Mouse (Mus musculus): ENCODE measurements at regions not wholly inside any gene's neighbourhood (a gene's known extent, or its start where the extent isn't known, plus 50 kb on each side); places are given as distances from the start of the nearest gene placed in this dataset.
A peak's percentile ranks its signal among the peaks of the same experiment; 100 is the strongest.

GRCm38 (mm10) chr5:106191141-106191540 lies 266.8 kb downstream of the Barhl2 start:
- WGBS: 83% methylated on average over 11 of the region's 11 CpGs
- peaks cover 4% of the 10 kb centered on the region; the same call in 1 of the 2 replicates for H3K9me3 ChIP-seq
- H3K27ac ChIP-seq (replicated peaks): no peak overlapping the region
- H3K9ac ChIP-seq: no peak overlapping the region
- no peak overlapping the region for H3K4me2 ChIP-seq
- no peak overlapping the region for H3K4me3 ChIP-seq
- ATAC-seq (ENCODE audit: extremely low read depth, insufficient number of reproducible peaks, low FRiP score, low TSS enrichment): no peak
- no peaks in the 10 kb centered on the region for H3K36me3 ChIP-seq
- H3K4me1 ChIP-seq: no peaks in the 10 kb centered on the region
- no peaks in the 10 kb centered on the region for H3K27me3 ChIP-seq (replicated peaks)

- Histone ChIP-seq H3K27me3 (replicated peaks) (no peaks in the 10 kb centered on the region; the same call in 1 of the 2 replicates), H3K4me2 (no peak overlapping the region), H3K36me3 (no peaks in the 10 kb centered on the region), H3K4me3 (no peak overlapping the region), H3K27ac (replicated peaks) (no peak overlapping the region), H3K9ac (no peak overlapping the region), H3K4me1 (no peaks in the 10 kb centered on the region), H3K9me3 (no peaks in the 10 kb centered on the region)
- 85% methylated on average over 23 of the region's 23 CpGs for WGBS
- no peak for ATAC-seq (ENCODE audit: extremely low read depth, insufficient number of reproducible peaks, low FRiP score, low TSS enrichment)
Measured at GRCm38 (mm10) chr5:106181726-106182125, 276.2 kb downstream of the Barhl2 start.

GRCm38 (mm10) chr5:106172162-106172561 lies 285.8 kb downstream of the Barhl2 start:
- 12% methylated on average over 3 of the region's 3 CpGs for WGBS
- no peak overlapping the region for H3K27ac ChIP-seq (replicated peaks)
- ATAC-seq (ENCODE audit: extremely low read depth, insufficient number of reproducible peaks, low FRiP score, low TSS enrichment): no peak
- no peaks in the 10 kb centered on the region for H3K27me3 ChIP-seq (replicated peaks)
- H3K36me3 ChIP-seq: no peaks in the 10 kb centered on the region
- no peak overlapping the region for H3K4me3 ChIP-seq
- H3K4me1 ChIP-seq: peaks cover 12% of the 10 kb centered on the region
- H3K4me2 ChIP-seq: peak overlapping the region; percentile 4; the same call in 1 of the 2 replicates
- H3K9me3 ChIP-seq: no peaks in the 10 kb centered on the region
- no peak overlapping the region for H3K9ac ChIP-seq

GRCm38 (mm10) chr5:106170405-106170804 lies 287.6 kb downstream of the Barhl2 start:
- WGBS: 90% methylated on average over 4 of the region's 4 CpGs
- no peak overlapping the region for H3K27ac ChIP-seq (replicated peaks)
- ATAC-seq (ENCODE audit: extremely low read depth, insufficient number of reproducible peaks, low FRiP score, low TSS enrichment): no peak
- no peak overlapping the region for H3K4me3 ChIP-seq
- H3K9me3 ChIP-seq: no peaks in the 10 kb centered on the region
- H3K36me3 ChIP-seq: no peaks in the 10 kb centered on the region
- no peaks in the 10 kb centered on the region for H3K27me3 ChIP-seq (replicated peaks)
- H3K9ac ChIP-seq: no peak overlapping the region
- H3K4me2 ChIP-seq: no peak overlapping the region
- peaks cover 12% of the 10 kb centered on the region for H3K4me1 ChIP-seq

- Histone ChIP-seq H3K36me3 (no peaks in the 10 kb centered on the region), H3K27ac (replicated peaks) (no peak overlapping the region), H3K4me2 (no peak overlapping the region), H3K9ac (no peak overlapping the region), H3K27me3 (replicated peaks) (no peaks in the 10 kb centered on the region), H3K4me3 (no peak overlapping the region), H3K9me3 (no peaks in the 10 kb centered on the region), H3K4me1 (peaks cover 12% of the 10 kb centered on the region)
- no peak for ATAC-seq (ENCODE audit: extremely low read depth, insufficient number of reproducible peaks, low FRiP score, low TSS enrichment)
- 74% methylated on average over 11 of the region's 11 CpGs for WGBS
Measured at GRCm38 (mm10) chr5:106167556-106167955, 290.4 kb downstream of the Barhl2 start.

GRCm38 (mm10) chr5:106166266-106166665 lies 289.9 kb downstream of the Zfp326 start:
- Histone ChIP-seq H3K4me2 (no peak overlapping the region), H3K36me3 (no peaks in the 10 kb centered on the region), H3K4me3 (no peak overlapping the region), H3K4me1 (peaks cover under 1% of the 10 kb centered on the region; the same call in 1 of the 2 replicates), H3K9me3 (no peaks in the 10 kb centered on the region), H3K9ac (no peak overlapping the region), H3K27ac (replicated peaks) (no peak overlapping the region), H3K27me3 (replicated peaks) (no peaks in the 10 kb centered on the region)
- ATAC-seq (ENCODE audit: extremely low read depth, insufficient number of reproducible peaks, low FRiP score, low TSS enrichment): no peak
- 55% methylated on average over 5 of the region's 5 CpGs for WGBS

- WGBS: 84% methylated on average over 8 of the region's 8 CpGs
Measured at GRCm38 (mm10) chr5:106164190-106164589, 287.8 kb downstream of the Zfp326 start.

GRCm38 (mm10) chr5:106162981-106163653 lies 286.8 kb downstream of the Zfp326 start:
- H3K4me1 ChIP-seq: no peaks in the 10 kb centered on the region
- H3K9ac ChIP-seq: no peak overlapping the region
- no peak overlapping the region for H3K27ac ChIP-seq (replicated peaks)
- no peak overlapping the region for H3K4me2 ChIP-seq
- WGBS: 60% methylated on average over 12 of the region's 12 CpGs
- no peaks in the 10 kb centered on the region for H3K36me3 ChIP-seq
- 0 out of 2 replicates have a peak, but pooled peaks cover 3% of the 10 kb centered on the region for H3K9me3 ChIP-seq
- no peak overlapping the region for H3K4me3 ChIP-seq
- no peak for ATAC-seq (ENCODE audit: extremely low read depth, insufficient number of reproducible peaks, low FRiP score, low TSS enrichment)
- H3K27me3 ChIP-seq (replicated peaks): no peaks in the 10 kb centered on the region

More at GRCm38 (mm10) chr5:106164190-106164589, 287.8 kb downstream of the Zfp326 start:
- Histone ChIP-seq H3K4me2 (no peak overlapping the region), H3K9ac (no peak overlapping the region), H3K9me3 (0 out of 2 replicates have a peak, but pooled peaks cover 3% of the 10 kb centered on the region), H3K4me1 (no peaks in the 10 kb centered on the region), H3K27ac (replicated peaks) (no peak overlapping the region), H3K36me3 (no peaks in the 10 kb centered on the region), H3K4me3 (no peak overlapping the region), H3K27me3 (replicated peaks) (no peaks in the 10 kb centered on the region)
- no peak for ATAC-seq (ENCODE audit: extremely low read depth, insufficient number of reproducible peaks, low FRiP score, low TSS enrichment)

- H3K4me1 ChIP-seq: peaks cover 9% of the 10 kb centered on the region
- no peaks in the 10 kb centered on the region for H3K9me3 ChIP-seq
- no peak overlapping the region for H3K4me2 ChIP-seq
- no peaks in the 10 kb centered on the region for H3K36me3 ChIP-seq
- ATAC-seq (ENCODE audit: extremely low read depth, insufficient number of reproducible peaks, low FRiP score, low TSS enrichment): 0 out of 2 replicates have a peak, but pooled peaks have one; percentile 14
- no peaks in the 10 kb centered on the region for H3K27me3 ChIP-seq (replicated peaks)
- H3K27ac ChIP-seq (replicated peaks): peak overlapping the region; percentile 49
- H3K4me3 ChIP-seq: no peak overlapping the region
- no peak overlapping the region for H3K9ac ChIP-seq
Measured at GRCm38 (mm10) chr5:106139109-106139508, 262.7 kb downstream of the Zfp326 start.

- 56% methylated on average over 3 of the region's 3 CpGs for WGBS
- Histone ChIP-seq H3K9me3 (no peaks in the 10 kb centered on the region), H3K9ac (no peak overlapping the region), H3K4me2 (no peak overlapping the region), H3K4me1 (peaks cover 15% of the 10 kb centered on the region), H3K27ac (replicated peaks) (no peak overlapping the region), H3K36me3 (no peaks in the 10 kb centered on the region), H3K4me3 (no peak overlapping the region), H3K27me3 (replicated peaks) (no peaks in the 10 kb centered on the region)
- no peak for ATAC-seq (ENCODE audit: extremely low read depth, insufficient number of reproducible peaks, low FRiP score, low TSS enrichment)
Measured at GRCm38 (mm10) chr5:106122928-106123327, 246.6 kb downstream of the Zfp326 start.

- no peaks in the 10 kb centered on the region for H3K27me3 ChIP-seq (replicated peaks)
- WGBS: 19% methylated on average over 1 of the region's 1 CpGs
- H3K9me3 ChIP-seq: no peaks in the 10 kb centered on the region
- H3K9ac ChIP-seq: no peak overlapping the region
- no peaks in the 10 kb centered on the region for H3K36me3 ChIP-seq
- H3K4me1 ChIP-seq: peaks cover 15% of the 10 kb centered on the region
- no peak for ATAC-seq (ENCODE audit: extremely low read depth, insufficient number of reproducible peaks, low FRiP score, low TSS enrichment)
- no peak overlapping the region for H3K4me3 ChIP-seq
- H3K4me2 ChIP-seq: no peak overlapping the region
- no peak overlapping the region for H3K27ac ChIP-seq (replicated peaks)
Measured at GRCm38 (mm10) chr5:106119584-106119983, 243.2 kb downstream of the Zfp326 start.

- Histone ChIP-seq H3K9ac (no peak overlapping the region), H3K27ac (replicated peaks) (no peak overlapping the region), H3K36me3 (no peaks in the 10 kb centered on the region), H3K4me1 (0 out of 2 replicates have a peak, but pooled peaks cover 7% of the 10 kb centered on the region), H3K4me2 (no peak overlapping the region), H3K27me3 (replicated peaks) (0 out of 2 replicates have a peak, but pooled peaks cover 2% of the 10 kb centered on the region), H3K9me3 (no peaks in the 10 kb centered on the region), H3K4me3 (no peak overlapping the region)
- 73% methylated on average over 3 of the region's 3 CpGs for WGBS
- no peak for ATAC-seq (ENCODE audit: extremely low read depth, insufficient number of reproducible peaks, low FRiP score, low TSS enrichment)
Measured at GRCm38 (mm10) chr5:106113186-106113585, 236.8 kb downstream of the Zfp326 start.

Data from heart, embryonic 13.5 days (tissue).